Mouse (Mus musculus) thymus, adult 18-20 months (tissue): ENCODE data around the gene Serpina5.

ENCODE experiments used
- DNase-seq, 2 experiments: peaks; one replicate each; pipeline ENCODE4 v3.0.0; 2022; ENCODE audit warnings: mixed read lengths in 2 of 2

The Serpina5 gene

GRCm38 (mm10) chr12:104131041-104131440 lies 30.1 kb downstream of the Serpina5 start:
- no peak for DNase-seq

GRCm38 (mm10) chr12:104138216-104138615 lies 37.3 kb downstream of the Serpina5 start:
- DNase-seq: no peak

- DNase-seq: no peak
Observed at GRCm38 (mm10) chr12:104140543-104141103, 39.7 kb downstream of the Serpina5 start.

- no peak for DNase-seq
Observed at GRCm38 (mm10) chr12:104141506-104141905, 40.6 kb downstream of the Serpina5 start.

GRCm38 (mm10) chr12:104142427-104142826 lies 41.5 kb downstream of the Serpina5 start:
- DNase-seq: no peak

GRCm38 (mm10) chr12:104143286-104143685 lies 42.4 kb downstream of the Serpina5 start:
- no peak for DNase-seq

GRCm38 (mm10) chr12:104145571-104145970 lies 44.7 kb downstream of the Serpina5 start:
- no peak for DNase-seq

GRCm38 (mm10) chr12:104151989-104152388 lies 51.1 kb downstream of the Serpina5 start:
- DNase-seq: no peak

- no peak for DNase-seq
Observed at GRCm38 (mm10) chr12:104153041-104153645, 52.2 kb downstream of the Serpina5 start.

- DNase-seq: no peak
Observed at GRCm38 (mm10) chr12:104153656-104154055, 52.7 kb downstream of the Serpina5 start, which contains the start of gene Serpina3c. TSS of gene Serpina3c (minus strand) at chr12:104153870.
